Mouse (Mus musculus) megakaryocyte, embryonic 14.5 days (primary cell): ENCODE data around the gene Clec2i.

ENCODE experiments used
- FLI1 ChIP-seq: IDR thresholded peaks from 2 replicates; pipeline ENCODE4 v1.6.1; 2012; ENCODE audit warnings: low read length, inconsistent platforms, mixed read lengths
- GATA1 ChIP-seq: IDR thresholded peaks from 3 replicates; pipeline ENCODE4 v1.6.1; 2012; ENCODE audit warnings: mixed read lengths, low read length, inconsistent platforms, borderline replicate concordance

GRCm38 (mm10) chr6:128847401-128847800 lies 40.0 kb upstream of the Clec2i start:
- TF ChIP-seq GATA1: no peak
- no peak for TF ChIP-seq FLI1
